16 mouse cellular contexts compared by ENCODE assay signal in genomic region chr8:48348901-48349300, GRCm38 (mm10).
"Had no signal": no experiment of that assay in that cellular context is flagged by ENCODE, and none has a peak within 500 bp of the region (broad histone marks: within the 10 kb centered on the region; RNA-seq: fewer than 3 reads in every experiment).

No protein-coding gene starts in this region.

- ATAC-seq: midbrain, embryonic 13.5 days; midbrain, embryonic 15.5 days had no signal

- H3K4me1 ChIP-seq: megakaryocyte, embryonic 14.5 days; midbrain, embryonic 15.5 days; stomach, embryonic 15.5 days had no signal

- H3K4me2 ChIP-seq: lung, embryonic 14.5 days; midbrain, embryonic 11.5 days; midbrain, embryonic 13.5 days; midbrain, embryonic 15.5 days; neural tube, embryonic 12.5 days; stomach, embryonic 15.5 days had no signal

- H3K27me3 ChIP-seq: megakaryocyte, embryonic 14.5 days; midbrain, embryonic 15.5 days; neural tube, embryonic 12.5 days; stomach, embryonic 15.5 days had no signal

- DNase-seq: lung, adult 18-20 months; lung, embryonic 14.5 days; lung, postnatal 10 days; lung, postnatal 36 days; right cerebral cortex, postnatal 14 days; thymus, adult 2 months; thymus, postnatal 25 days; thymus, postnatal 4 days had no signal

- H3K4me3 ChIP-seq: megakaryocyte, embryonic 14.5 days; midbrain, embryonic 13.5 days; midbrain, embryonic 15.5 days; neural tube, embryonic 12.5 days; stomach, embryonic 15.5 days had no signal

- H3K9ac ChIP-seq: lung, embryonic 14.5 days; midbrain, embryonic 13.5 days; midbrain, embryonic 15.5 days; neural tube, embryonic 12.5 days; stomach, embryonic 15.5 days had no signal

- H3K36me3 ChIP-seq: midbrain, embryonic 15.5 days; neural tube, embryonic 12.5 days; stomach, embryonic 15.5 days had no signal

- H3K9me3 ChIP-seq: midbrain, embryonic 15.5 days; neural tube, embryonic 12.5 days; stomach, embryonic 15.5 days had no signal

- H3K27ac ChIP-seq: macrophage; midbrain, embryonic 13.5 days; midbrain, embryonic 15.5 days; neural tube, embryonic 12.5 days; stomach, embryonic 15.5 days; stomach, postnatal 0 days had no signal
